Comparison of ENCODE assay signal across 33 mouse cellular contexts in genomic region chr1:150135350-150135749, GRCm38 (mm10). TPM values are rescaled to one million over a fixed set of nuclear protein-coding genes. Genes with fewer than 3 reads are reported as not detected.
"Had no signal": no experiment of that assay in that cellular context is flagged by ENCODE, and none has a peak within 500 bp of the region (broad histone marks: within the 10 kb centered on the region; RNA-seq: fewer than 3 reads in every experiment).

No protein-coding gene starts in this region.

- H3K27me3 ChIP-seq: limb, embryonic 12.5 days; limb, embryonic 13.5 days; limb, embryonic 15.5 days; liver, embryonic 12.5 days; liver, embryonic 13.5 days; liver, embryonic 15.5 days; lung, embryonic 15.5 days; megakaryocyte, embryonic 14.5 days; midbrain, embryonic 12.5 days; midbrain, embryonic 13.5 days; midbrain, embryonic 15.5 days had no signal

- H3K4me1 ChIP-seq: limb, embryonic 10.5 days; limb, embryonic 12.5 days; limb, embryonic 15.5 days; liver, embryonic 12.5 days; liver, embryonic 13.5 days; liver, embryonic 15.5 days; lung, embryonic 15.5 days; midbrain, embryonic 10.5 days; midbrain, embryonic 12.5 days; midbrain, embryonic 13.5 days; midbrain, embryonic 15.5 days had no signal

- H3K9ac ChIP-seq: limb, embryonic 12.5 days; limb, embryonic 13.5 days; limb, embryonic 15.5 days; liver, embryonic 12.5 days; liver, embryonic 13.5 days; liver, embryonic 14.5 days; liver, embryonic 15.5 days; liver, postnatal 0 days; lung, embryonic 14.5 days; lung, embryonic 15.5 days; midbrain, embryonic 12.5 days; midbrain, embryonic 13.5 days; midbrain, embryonic 15.5 days had no signal

- ATAC-seq: liver, embryonic 12.5 days; liver, postnatal 0 days; lung, postnatal 0 days; midbrain, embryonic 13.5 days; midbrain, embryonic 15.5 days; midbrain, embryonic 16.5 days had no signal

- H3K27ac ChIP-seq: left cerebral cortex, adult 2 months; limb, embryonic 10.5 days; limb, embryonic 12.5 days; limb, embryonic 13.5 days; limb, embryonic 15.5 days; liver, embryonic 12.5 days; liver, embryonic 13.5 days; liver, embryonic 14.5 days; liver, embryonic 15.5 days; lung, embryonic 15.5 days; macrophage; midbrain, embryonic 10.5 days; midbrain, embryonic 12.5 days; midbrain, embryonic 13.5 days; midbrain, embryonic 15.5 days had no signal

- DNase-seq: left cerebral cortex, postnatal 4 days; liver; liver, embryonic 13.5 days; liver, postnatal 0 days; lung, adult 18-20 months; lung, adult 2 months; lung, embryonic 14.5 days; lung, postnatal 10 days; lung, postnatal 14 days; lung, postnatal 36 days; lung, postnatal 4 days had no signal

- H3K36me3 ChIP-seq: limb, embryonic 10.5 days; limb, embryonic 12.5 days; limb, embryonic 13.5 days; limb, embryonic 15.5 days; liver, embryonic 12.5 days; liver, embryonic 13.5 days; liver, embryonic 15.5 days; lung, embryonic 15.5 days; midbrain, embryonic 10.5 days; midbrain, embryonic 12.5 days; midbrain, embryonic 13.5 days; midbrain, embryonic 15.5 days had no signal

- H3K4me3 ChIP-seq: left cerebral cortex, adult 2 months; limb, embryonic 10.5 days; limb, embryonic 12.5 days; limb, embryonic 13.5 days; limb, embryonic 15.5 days; liver, embryonic 12.5 days; liver, embryonic 13.5 days; liver, embryonic 15.5 days; lung, embryonic 15.5 days; megakaryocyte, embryonic 14.5 days; midbrain, embryonic 10.5 days; midbrain, embryonic 12.5 days; midbrain, embryonic 13.5 days; midbrain, embryonic 15.5 days had no signal

- H3K4me2 ChIP-seq: limb, embryonic 12.5 days; limb, embryonic 13.5 days; limb, embryonic 15.5 days; liver, embryonic 11.5 days; liver, embryonic 12.5 days; liver, embryonic 13.5 days; liver, embryonic 15.5 days; lung, embryonic 14.5 days; lung, embryonic 15.5 days; midbrain, embryonic 12.5 days; midbrain, embryonic 13.5 days; midbrain, embryonic 15.5 days had no signal

- H3K9me3 ChIP-seq: limb, embryonic 10.5 days; limb, embryonic 12.5 days; limb, embryonic 13.5 days; limb, embryonic 15.5 days; liver, embryonic 12.5 days; liver, embryonic 13.5 days; liver, embryonic 15.5 days; lung, embryonic 15.5 days; midbrain, embryonic 10.5 days; midbrain, embryonic 12.5 days; midbrain, embryonic 13.5 days; midbrain, embryonic 15.5 days had no signal

RNA-seq across cellular contexts. Expression of gene Ptgs2, which starts 35.5 kb away (rescaled TPM):
- polyA plus RNA-seq: limb, embryonic 10.5 days; limb, embryonic 11.5 days; liver, adult 2 months; liver, embryonic 15.5 days; liver, embryonic 16.5 days; liver, postnatal 0 days; midbrain, embryonic 13.5 days; neural tube, embryonic 11.5 days had no signal
